Mouse (Mus musculus): ENCODE measurements at regions not wholly inside any gene's neighbourhood (a gene's known extent, or its start where the extent isn't known, plus 50 kb on each side); places are given as distances from the start of the nearest gene placed in this dataset.

DNA sequence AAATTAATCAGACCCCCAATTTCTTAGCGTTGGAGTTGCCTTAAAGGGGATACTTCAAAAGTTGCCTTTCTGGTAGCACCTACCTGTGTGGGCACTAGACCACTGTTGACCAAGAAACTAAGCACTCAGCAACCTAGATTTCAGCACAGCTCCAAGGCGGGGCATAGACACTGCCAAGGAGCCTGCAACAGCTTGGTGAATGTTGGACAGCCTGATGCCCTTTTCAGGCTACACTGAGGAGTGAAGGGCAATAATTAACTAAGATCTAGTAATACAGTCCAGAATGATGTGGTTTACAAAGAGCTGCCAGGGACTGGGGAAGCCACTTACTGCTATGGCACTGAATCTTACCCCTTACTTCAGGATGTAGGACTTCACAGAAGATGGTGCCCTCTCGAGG is 304.9 kb downstream of the Satb1 start:
- no peak for DNase-seq

DNA sequence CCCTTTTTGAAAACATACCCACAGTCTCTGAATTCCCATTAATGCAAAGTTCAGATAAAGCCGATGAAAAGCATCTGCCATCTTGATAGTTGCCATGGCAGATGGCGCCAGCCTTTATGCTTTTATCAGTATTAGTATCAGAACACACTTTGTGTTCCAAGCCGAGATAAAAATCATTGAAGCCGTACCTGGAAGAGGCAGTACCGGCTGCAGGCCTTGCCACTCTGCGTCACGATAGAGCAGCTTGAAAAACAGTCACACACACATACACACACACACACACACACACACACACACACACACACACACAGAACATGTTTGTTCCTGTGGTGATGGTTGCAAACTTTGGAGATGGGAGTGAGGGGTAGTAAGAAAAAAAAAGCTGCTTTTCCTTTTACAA is 306.2 kb downstream of the Satb1 start:
- no peak for DNase-seq

DNA sequence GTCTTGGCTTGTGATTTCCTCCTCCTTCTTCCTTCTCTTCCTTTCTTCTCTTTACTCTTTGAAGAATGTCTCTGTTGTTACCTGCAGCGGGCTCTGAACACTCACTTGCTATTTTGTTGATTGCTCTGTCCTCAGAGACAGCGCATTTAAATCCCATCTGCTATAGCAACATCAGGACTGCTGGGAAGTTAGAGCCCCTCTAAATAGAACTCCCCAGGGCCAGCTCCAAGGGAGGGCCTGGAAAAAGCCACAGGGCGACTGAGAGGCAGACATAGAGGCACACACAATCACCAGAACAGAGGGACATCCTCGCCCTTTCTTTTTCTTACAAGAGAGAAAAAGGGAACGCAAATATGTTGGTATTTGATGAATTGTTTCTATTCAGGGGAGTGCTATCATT is 306.6 kb downstream of the Satb1 start:
- DNase-seq: no peak

- DNase-seq: no peak
Measured at GRCm38 (mm10) chr17:51526021-51526420, 307.1 kb downstream of the Satb1 start.

DNA sequence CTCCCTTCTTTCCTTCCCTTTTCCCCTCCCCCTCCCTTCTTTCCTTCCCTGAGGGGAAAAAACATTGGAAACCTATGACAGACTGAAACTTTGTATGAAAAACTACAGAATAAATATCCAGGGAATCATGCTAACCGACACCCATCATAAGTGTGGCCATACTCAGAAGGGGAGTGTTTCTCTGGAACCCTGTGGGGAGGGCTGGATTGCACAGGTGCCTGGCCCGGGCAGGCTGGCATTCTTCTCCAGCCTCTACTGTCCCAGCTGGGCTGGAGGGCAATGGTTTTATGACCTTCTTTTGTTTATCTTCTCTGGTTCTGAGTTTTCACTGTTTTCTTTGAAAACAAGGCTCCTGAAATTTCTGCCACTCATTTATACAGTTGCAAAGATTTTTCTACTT is 307.9 kb downstream of the Satb1 start:
- DNase-seq: no peak

- no peak for DNase-seq
Measured at GRCm38 (mm10) chr17:51511917-51512316, 321.2 kb downstream of the Satb1 start.

- DNase-seq: no peak
Measured at GRCm38 (mm10) chr17:51500751-51501150, 321.6 kb upstream of the Tbc1d5 start.

- no peak for DNase-seq
Measured at GRCm38 (mm10) chr17:51499541-51499940, 320.4 kb upstream of the Tbc1d5 start.

GRCm38 (mm10) chr17:51495038-51495437 is 315.9 kb upstream of the Tbc1d5 start:
- no peak for DNase-seq

- no peak for DNase-seq
Measured at GRCm38 (mm10) chr17:51489386-51489785, 310.2 kb upstream of the Tbc1d5 start.

DNA sequence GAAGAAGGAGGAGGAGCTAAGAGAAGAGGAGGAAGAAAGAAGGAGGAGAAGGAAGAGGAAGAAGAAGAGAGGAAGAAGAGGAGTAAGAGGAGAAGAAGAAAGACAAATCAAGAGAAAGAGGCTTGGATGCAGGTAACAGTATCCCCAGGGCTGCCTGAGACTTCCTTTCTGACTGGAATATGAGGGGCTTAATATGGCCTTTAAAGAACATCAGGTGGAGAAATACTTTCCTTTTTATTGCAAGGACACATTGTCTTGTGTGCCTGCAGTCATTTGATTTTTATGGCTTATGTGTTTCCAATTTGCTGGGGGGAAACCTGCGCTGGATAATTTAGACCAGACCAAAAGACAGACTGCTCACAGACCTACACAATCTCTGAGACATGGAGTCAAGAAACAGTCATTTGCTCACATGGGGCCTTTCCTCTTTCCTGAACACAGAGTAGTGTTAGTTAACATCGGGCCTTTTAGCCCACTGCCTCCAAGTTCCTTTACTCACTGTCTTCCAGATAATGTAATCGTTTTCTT is 308.8 kb upstream of the Tbc1d5 start:
- no peak for DNase-seq

DNA sequence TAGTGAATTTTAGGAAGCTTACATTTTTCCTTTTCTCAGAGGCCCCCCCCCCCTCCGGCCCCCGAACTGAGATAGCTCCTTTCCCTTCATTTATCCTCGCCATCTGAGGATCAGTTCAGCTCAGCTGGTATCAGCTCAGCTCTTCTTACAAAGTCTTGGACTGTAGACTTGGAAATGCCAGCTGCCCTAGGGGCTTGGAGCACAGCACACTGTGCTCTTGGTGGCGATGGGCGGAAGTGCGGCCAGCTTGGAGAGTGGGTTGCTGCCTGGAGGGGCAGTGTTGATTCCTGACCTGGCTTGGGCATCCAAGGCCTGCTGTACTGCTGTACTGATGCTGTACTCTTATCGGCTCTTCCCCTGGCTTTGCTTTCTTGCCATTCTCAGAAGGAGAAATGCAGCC is 298.7 kb upstream of the Tbc1d5 start:
- DNase-seq: peak; percentile 27

GRCm38 (mm10) chr17:51477404-51477803 is 298.3 kb upstream of the Tbc1d5 start:
- DNase-seq: peak; percentile 10

- DNase-seq: no peak
Measured at GRCm38 (mm10) chr17:51462137-51462880, 283.2 kb upstream of the Tbc1d5 start.

DNA sequence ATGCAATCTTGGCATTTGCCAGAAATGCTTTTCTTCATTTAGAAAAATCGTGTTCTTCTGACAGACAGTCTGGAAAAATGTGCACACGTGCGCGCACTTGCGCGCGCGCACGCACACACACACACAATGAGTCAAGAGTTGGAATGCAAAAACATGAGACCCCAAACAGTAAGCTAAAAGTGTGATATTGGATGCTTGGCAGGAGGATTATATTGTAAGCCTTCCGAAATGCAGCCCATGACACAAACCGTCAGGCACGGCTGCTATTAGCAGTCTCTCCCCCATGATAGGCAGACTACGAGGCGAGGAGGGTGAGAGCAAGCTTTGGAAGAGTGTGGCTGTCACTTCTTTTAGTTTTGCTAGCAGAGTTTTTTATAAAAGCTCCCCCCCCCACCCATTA is 282.1 kb upstream of the Tbc1d5 start:
- DNase-seq: no peak

- DNase-seq: no peak
Measured at GRCm38 (mm10) chr17:51459119-51459518, 280.0 kb upstream of the Tbc1d5 start.

DNA sequence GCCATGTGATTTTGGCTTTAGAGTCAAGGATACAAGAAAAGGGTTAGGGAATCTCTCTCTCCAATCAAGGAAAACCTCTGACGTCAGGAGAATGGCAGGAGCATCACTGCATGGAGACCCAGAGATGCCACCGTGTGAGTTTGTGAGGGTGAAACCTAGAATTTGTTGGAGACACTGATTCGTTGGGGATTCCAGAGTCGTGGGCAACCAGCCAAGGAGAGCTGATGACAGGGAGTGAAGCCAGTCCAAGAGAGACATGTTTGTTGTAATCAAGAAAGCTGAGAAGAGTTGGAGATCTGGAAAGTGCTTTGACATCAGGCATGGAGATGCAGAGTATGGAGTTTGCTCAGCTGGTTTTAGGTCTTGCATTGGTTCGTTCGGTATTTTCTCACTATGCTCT is 236.6 kb upstream of the Tbc1d5 start:
- peak; percentile 31 for DNase-seq

- no peak for DNase-seq
Measured at GRCm38 (mm10) chr17:51414304-51414703, 235.2 kb upstream of the Tbc1d5 start.

DNA sequence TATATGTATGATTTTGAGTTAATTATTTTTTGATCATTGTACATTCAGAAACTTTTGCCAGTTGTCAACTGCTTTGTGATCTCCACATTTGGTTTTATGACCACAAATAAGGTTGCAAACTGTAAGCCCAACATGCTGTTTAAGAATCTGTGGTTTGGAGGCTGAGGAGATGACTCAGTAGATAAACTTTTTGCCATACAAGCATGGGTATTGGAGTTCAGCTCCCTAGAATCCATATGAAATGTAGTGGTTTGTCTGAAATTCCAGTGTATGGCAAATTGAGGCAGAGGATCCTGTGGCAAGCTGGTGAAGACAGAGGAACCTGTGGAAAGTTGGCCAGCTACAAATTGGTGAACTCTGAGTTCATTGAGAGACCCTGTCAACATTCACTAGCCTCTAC is 234.6 kb upstream of the Tbc1d5 start:
- no peak for DNase-seq

- no peak for DNase-seq
Measured at GRCm38 (mm10) chr17:51411545-51412094, 232.5 kb upstream of the Tbc1d5 start.

GRCm38 (mm10) chr17:51408894-51409293 is 229.7 kb upstream of the Tbc1d5 start:
- no peak for DNase-seq

DNA sequence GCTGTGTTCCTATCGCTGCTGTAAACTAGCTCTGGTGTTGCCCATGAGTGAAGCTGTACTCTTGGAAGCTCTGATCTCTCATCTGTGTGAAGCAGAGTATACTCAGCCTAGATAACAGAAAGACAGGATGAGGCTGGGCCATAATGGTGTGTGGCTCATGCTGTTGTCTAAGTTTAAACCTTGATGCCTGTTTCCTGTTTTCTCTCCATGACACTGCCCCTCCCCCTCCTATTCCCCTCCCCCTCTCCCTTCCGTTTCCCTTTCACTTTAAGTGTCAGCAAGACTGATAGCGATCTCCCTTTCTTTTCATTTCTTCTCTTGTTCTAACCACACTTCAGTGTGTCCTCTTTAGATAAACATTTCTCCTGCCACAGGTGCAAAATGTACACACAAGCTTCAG is 229.2 kb upstream of the Tbc1d5 start:
- DNase-seq: no peak

GRCm38 (mm10) chr17:51407046-51407445 is 227.9 kb upstream of the Tbc1d5 start:
- DNase-seq: no peak

- no peak for DNase-seq
Measured at GRCm38 (mm10) chr17:51405059-51405458, 225.9 kb upstream of the Tbc1d5 start.

Measured in heart, postnatal 4 days (tissue).